9 mouse cellular contexts compared by ENCODE assay signal in the genomic region with DNA sequence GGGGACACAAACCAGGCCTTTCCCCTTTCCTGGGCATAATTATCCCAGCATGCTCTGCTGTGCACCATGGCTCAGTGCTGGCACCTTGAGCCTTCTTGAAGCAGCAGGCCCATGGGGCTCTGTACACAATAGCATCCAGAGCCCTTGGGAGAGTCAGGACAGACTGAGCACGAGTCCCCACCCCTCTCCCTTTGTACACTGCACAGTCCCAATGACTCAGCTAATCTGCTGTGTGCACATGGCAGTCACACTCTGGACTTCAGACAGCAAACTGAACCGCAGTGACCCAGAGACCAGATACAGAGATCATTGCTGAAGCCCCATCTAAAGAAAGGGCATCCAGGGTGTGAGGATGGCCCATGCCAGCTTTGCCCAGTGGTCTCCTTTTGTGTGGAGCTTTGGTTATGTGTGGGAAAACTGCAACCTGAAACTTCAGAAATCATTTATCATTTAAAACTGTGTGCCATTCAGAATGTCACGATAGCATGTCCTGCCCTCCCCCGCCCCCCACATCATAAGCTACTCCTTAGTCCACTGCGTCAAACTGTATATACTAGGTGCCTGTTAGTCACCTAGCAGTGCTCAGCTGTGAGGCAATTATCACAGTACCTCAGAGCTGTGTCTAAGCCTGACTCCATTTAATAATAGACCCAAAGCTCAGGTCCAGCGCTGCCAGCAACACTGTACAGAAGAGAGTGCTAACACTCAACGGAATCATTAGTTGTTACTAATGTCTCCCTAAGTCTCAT. TPM values are rescaled to one million over a fixed set of nuclear protein-coding genes. Genes with fewer than 3 reads are reported as not detected.
DNase-seq lines count a peak whose midpoint lies in the region; ATAC-seq and TF ChIP-seq lines count a peak whose summit lies in the region.
"Not testable (repeated sequence)": the region's sequence is repeated elsewhere in the genome, so short reads cannot be mapped to it uniquely, and the experiment has no call there.
"Had no signal": no experiment of that assay in that cellular context is flagged by ENCODE, and none has a peak within 500 bp of the region (broad histone marks: within the 10 kb centered on the region; RNA-seq: fewer than 3 reads in every experiment).

No protein-coding gene starts in this region.

- not testable (repeated sequence) for H3K4me1 ChIP-seq in ES-Bruce4 (ENCODE audit: control insufficient read depth, insufficient read depth, low read length); heart, embryonic 12.5 days (replicated peaks); kidney, embryonic 15.5 days; liver, postnatal 0 days (ENCODE audit: insufficient read depth); stomach, embryonic 16.5 days (ENCODE audit: control insufficient read depth, insufficient read depth, low read length)
- H3K4me1 ChIP-seq in liver, embryonic 12.5 days = peaks cover 20% of the 10 kb centered on the region

- peak; percentile 91 for ATAC-seq in heart, embryonic 12.5 days (ENCODE audit: insufficient number of reproducible peaks, low FRiP score)
- ATAC-seq in kidney, embryonic 15.5 days (replicated peaks; ENCODE audit: low FRiP score) = 0 out of 2 replicates have a peak, but pooled peaks have one; percentile 33
- peak; percentile 89 for ATAC-seq in liver, embryonic 12.5 days
- ATAC-seq in liver, postnatal 0 days = peak; percentile 96
- peak; percentile 94 for ATAC-seq in stomach, embryonic 16.5 days (ENCODE audit: insufficient read depth, low FRiP score)

- not testable (repeated sequence) for TF ChIP-seq POLR2A in ES-Bruce4 (IDR thresholded peaks at IDR 0.05; ENCODE audit: insufficient read depth, low read length)

- not testable (repeated sequence) for H3K36me3 ChIP-seq in ES-Bruce4 (ENCODE audit: control insufficient read depth, insufficient read depth, low read length, poor library complexity, severe bottlenecking); heart, embryonic 12.5 days; kidney, embryonic 15.5 days; liver, embryonic 12.5 days; liver, postnatal 0 days (replicated peaks; ENCODE audit: insufficient read depth, low read length); stomach, embryonic 16.5 days (ENCODE audit: control insufficient read depth, insufficient read depth, low read length)

- WGBS in heart, embryonic 12.5 days = 77% methylated on average over 7 of the region's 7 CpGs
- 86% methylated on average over 7 of the region's 7 CpGs for WGBS in kidney, embryonic 15.5 days
- WGBS in liver, embryonic 12.5 days (ENCODE audit: insufficient replicate concordance) = 59% methylated on average over 7 of the region's 7 CpGs
- WGBS in liver, postnatal 0 days (ENCODE audit: insufficient replicate concordance) = 57% methylated on average over 7 of the region's 7 CpGs
- WGBS in stomach, embryonic 16.5 days = 68% methylated on average over 7 of the region's 7 CpGs

- 0 out of 2 replicates have a peak overlapping the region, but pooled peaks have one; percentile 64 for H3K27ac ChIP-seq in ES-Bruce4 (ENCODE audit: insufficient read depth, low read length)
- H3K27ac ChIP-seq in heart, embryonic 12.5 days (ENCODE audit: poor library complexity, severe bottlenecking); kidney, embryonic 15.5 days; stomach, embryonic 16.5 days (ENCODE audit: low read length): not testable (repeated sequence)
- H3K27ac ChIP-seq in liver, embryonic 12.5 days = peak overlapping the region; percentile 3; the same call in 1 of the 2 replicates
- H3K27ac ChIP-seq in liver, postnatal 0 days (ENCODE audit: low read depth) = peak overlapping the region; percentile 69; the same call in 1 of the 2 replicates

- not testable (repeated sequence) for H3K27me3 ChIP-seq in ES-Bruce4 (ENCODE audit: control insufficient read depth, insufficient read depth, low read length, poor library complexity, severe bottlenecking); heart, embryonic 12.5 days (replicated peaks); kidney, embryonic 15.5 days; liver, postnatal 0 days (ENCODE audit: insufficient read depth, low read length); stomach, embryonic 16.5 days (ENCODE audit: control insufficient read depth, insufficient read depth, low read length)
- H3K27me3 ChIP-seq in liver, embryonic 12.5 days (replicated peaks) = peaks cover 22% of the 10 kb centered on the region

- not testable (repeated sequence) for TF ChIP-seq CTCF in ES-Bruce4 (IDR thresholded peaks at IDR 0.05; ENCODE audit: low read depth, low read length); liver, postnatal 0 days (IDR thresholded peaks at IDR 0.05; ENCODE audit: low read depth)

- H3K9ac ChIP-seq in ES-Bruce4 (ENCODE audit: low read depth, poor library complexity, severe bottlenecking); heart, embryonic 12.5 days; kidney, embryonic 15.5 days; liver, embryonic 12.5 days; liver, postnatal 0 days (replicated peaks); stomach, embryonic 16.5 days (ENCODE audit: low read length): not testable (repeated sequence)

- peak; percentile 45 for DNase-seq in Muller cell, postnatal 12 days (ENCODE audit: inconsistent ontology term)
- peak; percentile 28 for DNase-seq in brain, adult 2 months (ENCODE audit: low read depth, low spot score)
- not testable (repeated sequence) for DNase-seq in liver, postnatal 0 days

- not testable (repeated sequence) for H3K9me3 ChIP-seq in ES-Bruce4 (replicated peaks; ENCODE audit: control insufficient read depth, insufficient read depth, low read length, poor library complexity, severe bottlenecking); heart, embryonic 12.5 days (replicated peaks); kidney, embryonic 15.5 days (replicated peaks); liver, embryonic 12.5 days (replicated peaks); liver, postnatal 0 days (ENCODE audit: low read length); stomach, embryonic 16.5 days (replicated peaks; ENCODE audit: control insufficient read depth, low read length)

- H3K4me2 ChIP-seq in heart, embryonic 12.5 days; kidney, embryonic 15.5 days; liver, embryonic 12.5 days; liver, postnatal 0 days (ENCODE audit: low read depth, low read length); stomach, embryonic 16.5 days (ENCODE audit: low read depth, low read length): not testable (repeated sequence)

- peak; percentile 71; the same call in 1 of the 2 replicates for TF ChIP-seq EP300 in ES-Bruce4 (IDR thresholded peaks at IDR 0.05; ENCODE audit: insufficient read depth, low read depth, low read length)
- TF ChIP-seq EP300 in liver, postnatal 0 days (IDR thresholded peaks at IDR 0.05; ENCODE audit: low read depth) = not testable (repeated sequence)

- H3K4me3 ChIP-seq in ES-Bruce4 (ENCODE audit: low read depth, low read length); heart, embryonic 12.5 days; kidney, embryonic 15.5 days (replicated peaks); liver, embryonic 12.5 days; liver, postnatal 0 days (ENCODE audit: low read depth, low read length); stomach, embryonic 16.5 days (replicated peaks; ENCODE audit: low read length): not testable (repeated sequence)

RNA-seq across cellular contexts. Expression of a gene that starts 39.2 kb away (rescaled TPM):
- 15.1 and 16.9 TPM in 2 replicates for polyA plus RNA-seq in ES-Bruce4 (2011; ENCODE audit: insufficient read depth, insufficient read length, low read depth, missing spikeins)
- polyA plus RNA-seq in heart, embryonic 12.5 days (2016; fragmentation: Nextera tagmentation; extraction: Ambion mirVana) = 5.0 and 5.1 TPM in 2 replicates
- 5.7 and 5.8 TPM in 2 replicates for polyA plus RNA-seq in kidney, embryonic 15.5 days (2015; fragmentation: Nextera tagmentation; extraction: Ambion mirVana)
- 2.1 and 2.2 TPM in 2 replicates for polyA plus RNA-seq in liver, embryonic 12.5 days (2016; fragmentation: Nextera tagmentation; extraction: Ambion mirVana)
- polyA plus RNA-seq in liver, postnatal 0 days (2015; fragmentation: Nextera tagmentation; extraction: Ambion mirVana) = 81.9 and 83.5 TPM in 2 replicates
- 16.9 and 19.6 TPM in 2 replicates for polyA plus RNA-seq in stomach, embryonic 16.5 days (2015; fragmentation: Nextera tagmentation; extraction: Ambion mirVana)

RNA-seq across cellular contexts. Expression of a gene that starts 39.3 kb away (rescaled TPM):
- polyA plus RNA-seq in ES-Bruce4 (2011; ENCODE audit: insufficient read depth, insufficient read length, low read depth, missing spikeins) = 26.9 and 27.7 TPM in 2 replicates
- 10.2 and 10.6 TPM in 2 replicates for polyA plus RNA-seq in heart, embryonic 12.5 days (2016; fragmentation: Nextera tagmentation; extraction: Ambion mirVana)
- 10.2 and 12.5 TPM in 2 replicates for polyA plus RNA-seq in kidney, embryonic 15.5 days (2015; fragmentation: Nextera tagmentation; extraction: Ambion mirVana)
- 6.5 and 6.6 TPM in 2 replicates for polyA plus RNA-seq in liver, embryonic 12.5 days (2016; fragmentation: Nextera tagmentation; extraction: Ambion mirVana)
- polyA plus RNA-seq in liver, postnatal 0 days (2015; fragmentation: Nextera tagmentation; extraction: Ambion mirVana) = 6.3 and 7.4 TPM in 2 replicates
- 29.2 and 35.3 TPM in 2 replicates for polyA plus RNA-seq in stomach, embryonic 16.5 days (2015; fragmentation: Nextera tagmentation; extraction: Ambion mirVana)

RNA-seq across cellular contexts. Expression of a gene that starts 46.6 kb away (rescaled TPM):
- 53.2 and 60.3 TPM in 2 replicates for polyA plus RNA-seq in ES-Bruce4 (2011; ENCODE audit: insufficient read depth, insufficient read length, low read depth, missing spikeins)
- 1.00 and 1.1 TPM in 2 replicates for polyA plus RNA-seq in heart, embryonic 12.5 days (2016; fragmentation: Nextera tagmentation; extraction: Ambion mirVana)
- 1.3 TPM in 2 replicates for polyA plus RNA-seq in kidney, embryonic 15.5 days (2015; fragmentation: Nextera tagmentation; extraction: Ambion mirVana)
- polyA plus RNA-seq in liver, embryonic 12.5 days (2016; fragmentation: Nextera tagmentation; extraction: Ambion mirVana) = 4.7 and 7.1 TPM in 2 replicates
- 1.6 and 2.2 TPM in 2 replicates for polyA plus RNA-seq in liver, postnatal 0 days (2015; fragmentation: Nextera tagmentation; extraction: Ambion mirVana)
- 4.0 and 4.2 TPM in 2 replicates for polyA plus RNA-seq in stomach, embryonic 16.5 days (2015; fragmentation: Nextera tagmentation; extraction: Ambion mirVana)
- polyA plus RNA-seq: forebrain, embryonic 13.5 days had no signal

Comparison
In these comparisons a context has a peak if more than half of its experiments do, and no peak if none do; other contexts are left out.
1. ATAC-seq: peak in every context shown above with its lines; median percentile 96 in liver, postnatal 0 days; 94 in stomach, embryonic 16.5 days; 91 in heart, embryonic 12.5 days; 89 in liver, embryonic 12.5 days; 33 in kidney, embryonic 15.5 days.